Mouse (Mus musculus) stomach, postnatal 0 days (tissue): ENCODE data around the gene Gm10985.

Experiments
- CTCF ChIP-seq: IDR thresholded peaks from 2 replicates; pipeline ENCODE4 v1.5.1; 2016; ENCODE audit warnings: antibody characterized with exemption, low read depth, mild to moderate bottlenecking, moderate library complexity
- EP300 ChIP-seq: optimal IDR thresholded peaks from 2 replicates; pipeline ENCODE3; 2016; ENCODE audit warnings: antibody characterized with exemption

GRCm38 (mm10) chr3:53847726-53848125 is 2.8 kb downstream of the Gm10985 start:
- TF ChIP-seq CTCF, result no peak
- TF ChIP-seq EP300, result no peak
